Mouse (Mus musculus) kidney, embryonic 14.5 days (tissue): Measurements from ENCODE around the gene Nxpe5. TPM values are rescaled to one million over a fixed set of nuclear protein-coding genes. Genes with fewer than 3 reads are reported as not detected.

Experiments used
- ATAC-seq: fragments of 200-750 bp; cut with Nextera tagmentation; 2 replicates; pipeline ENCODE4 v1.8.0; 2017; ENCODE audit warnings: moderate number of reproducible peaks, mild to moderate bottlenecking, moderate TSS enrichment, moderate library complexity; ENCODE audit not compliant: low FRiP score, low TSS enrichment
- H3K27ac ChIP-seq: fragments of 300-500 bp; sonication (generic); 2 replicates; pipeline ENCODE4 v1.5.1; 2014; ENCODE audit warnings: low read depth, mild to moderate bottlenecking, low read length, moderate library complexity, mixed read lengths
- H3K27me3 ChIP-seq: fragments of 300-500 bp; sonication (generic); 2 replicates; pipeline ENCODE4 v1.6.1; 2014; ENCODE audit warnings: mild to moderate bottlenecking, low read length; ENCODE audit not compliant: control insufficient read depth, insufficient read depth
- H3K36me3 ChIP-seq: fragments of 300-500 bp; sonication (generic); 2 replicates; pipeline ENCODE4 v1.6.1; 2014; ENCODE audit warnings: low read length, mixed read lengths; ENCODE audit not compliant: control insufficient read depth, insufficient read depth
- H3K4me1 ChIP-seq: fragments of 300-500 bp; sonication (generic); 2 replicates; pipeline ENCODE4 v1.6.1; 2014; ENCODE audit warnings: low read length, mixed read lengths; ENCODE audit not compliant: control insufficient read depth, insufficient read depth
- H3K4me2 ChIP-seq: fragments of 300-500 bp; sonication (generic); replicated peaks from 2 replicates; pipeline ENCODE4 v1.6.1; 2014; ENCODE audit warnings: low read depth, mild to moderate bottlenecking, low read length
- H3K4me3 ChIP-seq: fragments of 300-500 bp; sonication (generic); 2 replicates; pipeline ENCODE4 v1.5.1; 2014; ENCODE audit warnings: mild to moderate bottlenecking, low read length
- H3K9ac ChIP-seq: fragments of 300-500 bp; sonication (generic); 2 replicates; pipeline ENCODE4 v1.6.1; 2014; ENCODE audit warnings: low read depth, mild to moderate bottlenecking, low read length, moderate library complexity
- H3K9me3 ChIP-seq: fragments of 300-500 bp; sonication (generic); 2 replicates; pipeline ENCODE4 v1.6.1; 2016; ENCODE audit warnings: low read length; ENCODE audit not compliant: control insufficient read depth
- WGBS: fragments of 180-500 bp; shearing (Covaris S2); extraction: QIAGEN DNeasy Blood & Tissue Kit; methylation state at CpG from one replicate; pipeline ENCODE4 v1.1.7; 2014; 5-methylcytosine and 5-hydroxymethylcytosine counted together
- polyA plus RNA-seq: library from polyadenylated mRNA; unstranded; fragments of >200 nt; fragmentation: Nextera tagmentation; extraction: Ambion mirVana; gene quantifications from 2 replicates; pipeline ENCODE4 v1.2.1, GENCODE M21; 2014

Gene Nxpe5
- polyA plus RNA-seq: 0.07 TPM in 1 of 2 replicates, not detected in the other

DNA sequence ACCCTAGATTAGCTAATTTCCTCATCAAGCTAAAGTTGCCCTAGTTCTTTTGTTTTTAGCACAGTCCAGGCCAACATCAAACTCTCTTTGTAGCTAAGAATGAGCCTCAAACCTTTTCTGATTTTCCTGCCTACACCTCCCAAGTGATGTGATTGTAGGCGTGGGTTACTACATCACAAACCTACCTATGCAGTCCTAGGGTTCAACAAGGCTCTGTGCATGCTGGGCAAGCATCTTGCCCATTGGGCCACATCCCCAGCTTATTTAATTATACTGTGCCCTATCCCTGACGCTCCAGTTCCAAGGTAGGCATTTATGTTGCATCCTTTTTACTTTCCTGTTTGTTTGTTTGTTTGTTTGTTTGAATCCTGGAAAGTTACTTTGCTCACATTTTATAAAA lies at the start of gene Nxpe5:
TSS of gene Nxpe5 (plus strand) at position 199 of the 400 bp plus-strand sequence.
- no peak within 1 kb of the TSS for H3K4me2 ChIP-seq
- no peak within 1 kb of the TSS for H3K27ac ChIP-seq
- no peak within 1 kb of the TSS for H3K9ac ChIP-seq
- no peak within 1 kb of the TSS for H3K4me3 ChIP-seq
- no peaks in the 10 kb centered on the region for H3K36me3 ChIP-seq
- no peak for ATAC-seq
- no peaks in the 10 kb centered on the region for H3K9me3 ChIP-seq
- H3K4me1 ChIP-seq: no peaks in the 10 kb centered on the region
- H3K27me3 ChIP-seq: no peaks in the 10 kb centered on the region
- WGBS: 51% methylated on average over 2 of the region's 2 CpGs

DNA sequence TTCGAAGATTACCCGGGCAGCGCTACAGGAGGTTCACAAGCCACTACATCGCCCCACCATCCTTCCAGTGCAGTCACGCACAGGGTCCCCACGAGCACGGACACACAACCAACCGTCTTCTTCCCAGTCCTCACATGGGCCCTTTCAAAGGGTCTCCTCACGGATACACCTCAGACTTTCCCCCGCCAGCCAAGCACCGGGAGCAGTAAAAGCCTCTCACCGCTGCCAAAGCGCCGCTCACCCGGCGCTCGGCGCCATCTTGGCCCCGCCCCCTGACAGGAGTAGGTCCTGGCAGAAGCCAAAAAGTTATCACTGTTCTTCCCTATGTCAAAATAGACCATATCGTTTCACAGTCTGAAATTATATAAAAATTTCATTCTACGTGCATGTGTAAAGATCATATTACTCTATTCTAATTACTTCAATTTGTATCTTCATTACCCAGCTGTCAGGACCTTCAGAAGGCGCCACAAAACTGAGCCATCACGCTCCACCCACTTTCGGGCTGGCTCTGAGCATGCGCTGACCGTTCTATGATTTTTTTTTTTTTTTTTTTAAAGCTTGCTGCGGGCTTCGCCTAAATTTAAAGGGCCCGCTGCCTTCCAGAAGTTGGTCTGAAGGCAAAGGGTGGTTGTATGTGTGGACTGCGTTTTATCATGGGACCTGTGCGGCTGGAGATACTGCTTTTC lies 38.6 kb upstream of the Nxpe5 start, which contains the start of the genes Taf6 and Cnpy4:
TSS of gene Taf6 (minus strand) at position 502 of the 689 bp plus-strand sequence.
TSS of gene Cnpy4 (plus strand) at position 536 of the 689 bp plus-strand sequence.
- WGBS: under 1% methylated on average over 31 of the region's 31 CpGs
- H3K36me3 ChIP-seq: peaks cover 32% of the 10 kb centered on the region

DNA sequence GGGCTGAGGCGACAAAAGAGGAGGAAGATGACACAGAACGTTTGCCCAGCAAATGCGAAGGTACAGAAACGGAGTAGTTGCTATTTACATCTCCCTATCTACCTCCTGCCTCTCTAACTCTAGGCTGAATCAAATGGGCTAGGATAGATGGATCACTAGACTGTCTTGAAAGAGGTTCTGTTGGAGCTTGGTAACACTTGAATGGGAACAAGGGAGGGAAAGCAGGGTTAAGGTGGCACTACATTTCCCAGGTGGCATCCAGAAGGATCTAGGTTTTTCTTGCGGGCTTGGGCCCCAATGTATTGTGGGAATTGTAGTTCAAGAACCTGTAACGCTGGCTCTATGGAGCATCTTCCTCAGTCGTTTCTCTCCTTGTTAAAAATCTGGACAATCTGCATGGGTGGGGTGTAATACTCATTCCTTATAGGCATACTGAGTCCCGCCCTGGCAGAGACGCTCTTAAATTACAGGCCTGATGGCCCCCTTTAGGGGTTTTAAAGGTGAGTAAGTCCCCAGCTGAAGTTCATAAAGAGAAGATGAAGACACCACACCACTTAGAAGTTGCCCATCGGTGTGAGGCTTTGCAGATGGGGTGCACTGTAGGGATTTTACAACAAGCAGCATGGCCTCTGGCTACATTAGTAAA lies 37.9 kb upstream of the Nxpe5 start:
- no peaks in the 10 kb centered on the region for H3K27me3 ChIP-seq
- H3K4me1 ChIP-seq: peaks cover 5% of the 10 kb centered on the region
- WGBS: 0% methylated on average over 10 of the region's 10 CpGs
- peak overlapping the region; percentile 80 for H3K9ac ChIP-seq
- peak overlapping the region; percentile 59 for H3K4me3 ChIP-seq
- H3K36me3 ChIP-seq: peaks cover 27% of the 10 kb centered on the region
- peak overlapping the region; percentile 4; the same call in 1 of the 2 replicates for H3K27ac ChIP-seq
- H3K9me3 ChIP-seq: no peaks in the 10 kb centered on the region
- ATAC-seq: peak; percentile 74
- peak overlapping the region; percentile 80 for H3K4me2 ChIP-seq

More for the DNA sequence above, 38.6 kb upstream of the Nxpe5 start, which contains the start of the genes Taf6 and Cnpy4:
- peak within 1 kb of the TSS; percentile 80 for H3K4me2 ChIP-seq
- H3K4me3 ChIP-seq: peak within 1 kb of the TSS; percentile 59
- peaks cover 5% of the 10 kb centered on the region for H3K4me1 ChIP-seq
- H3K27me3 ChIP-seq: no peaks in the 10 kb centered on the region
- no peaks in the 10 kb centered on the region for H3K9me3 ChIP-seq
- H3K9ac ChIP-seq: peak within 1 kb of the TSS; percentile 80
- H3K27ac ChIP-seq: peak within 1 kb of the TSS; percentile 53; the same call in 1 of the 2 replicates
- ATAC-seq: peak; percentile 84

DNA sequence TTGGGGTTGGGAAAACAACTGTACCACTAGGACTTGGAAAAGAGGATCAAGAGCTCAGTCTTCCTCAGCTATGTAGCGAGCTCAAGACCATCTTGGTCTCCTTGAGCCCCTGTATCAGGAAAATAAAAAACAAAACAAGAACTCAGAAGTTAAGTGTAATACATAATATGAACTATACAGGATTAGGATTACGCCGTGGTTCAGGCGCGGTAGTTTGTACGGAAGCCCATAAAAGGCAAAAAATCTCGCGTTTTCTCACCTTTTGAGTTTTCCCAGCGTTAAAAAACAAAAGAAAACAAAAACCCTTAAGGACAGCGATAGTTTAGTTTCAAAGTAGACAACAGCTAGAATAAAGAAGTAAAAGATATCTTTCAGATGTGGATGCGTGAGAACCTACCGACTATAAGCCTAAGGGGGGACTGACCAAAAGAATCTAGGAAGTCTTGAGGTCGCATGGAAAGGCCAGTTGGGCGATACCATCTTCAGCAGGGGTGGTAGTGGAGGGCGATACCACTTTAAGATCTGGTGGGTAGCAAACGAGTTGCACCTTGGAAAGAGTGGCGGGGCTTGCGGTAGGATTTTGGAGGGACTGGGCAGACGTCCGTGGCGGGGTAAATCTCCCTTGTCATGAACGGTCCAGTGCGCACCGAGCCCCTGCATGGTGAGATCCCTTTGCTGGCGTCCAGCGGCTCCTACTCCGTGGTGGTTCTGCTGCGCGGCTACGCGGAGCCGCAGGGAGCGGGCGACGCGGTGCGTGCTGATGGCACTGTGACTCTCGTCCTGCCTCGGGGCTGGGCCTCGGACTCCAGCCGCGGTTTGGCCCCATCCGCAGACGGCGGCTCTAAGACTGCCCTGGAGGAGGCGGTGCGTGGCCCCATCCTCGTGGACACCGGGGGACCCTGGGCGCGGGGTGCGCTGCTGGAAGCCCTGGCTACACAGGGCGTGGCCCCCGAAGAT lies 31.6 kb upstream of the Nxpe5 start, which contains the start of gene Mblac1:
TSS of gene Mblac1 (plus strand) at position 544 of the 957 bp plus-strand sequence.
- Histone ChIP-seq H3K9me3 (no peaks in the 10 kb centered on the region), H3K27me3 (no peaks in the 10 kb centered on the region), H3K4me2 (peak within 1 kb of the TSS; percentile 97), H3K36me3 (peaks cover 19% of the 10 kb centered on the region; the same call in 1 of the 2 replicates), H3K27ac (peak within 1 kb of the TSS; percentile 90), H3K4me1 (0 out of 2 replicates have a peak, but pooled peaks cover 4% of the 10 kb centered on the region), H3K4me3 (peak within 1 kb of the TSS; percentile 75), H3K9ac (peak within 1 kb of the TSS; percentile 80)
- 8% methylated on average over 54 of the region's 54 CpGs for WGBS
- peak; percentile 80 for ATAC-seq

DNA sequence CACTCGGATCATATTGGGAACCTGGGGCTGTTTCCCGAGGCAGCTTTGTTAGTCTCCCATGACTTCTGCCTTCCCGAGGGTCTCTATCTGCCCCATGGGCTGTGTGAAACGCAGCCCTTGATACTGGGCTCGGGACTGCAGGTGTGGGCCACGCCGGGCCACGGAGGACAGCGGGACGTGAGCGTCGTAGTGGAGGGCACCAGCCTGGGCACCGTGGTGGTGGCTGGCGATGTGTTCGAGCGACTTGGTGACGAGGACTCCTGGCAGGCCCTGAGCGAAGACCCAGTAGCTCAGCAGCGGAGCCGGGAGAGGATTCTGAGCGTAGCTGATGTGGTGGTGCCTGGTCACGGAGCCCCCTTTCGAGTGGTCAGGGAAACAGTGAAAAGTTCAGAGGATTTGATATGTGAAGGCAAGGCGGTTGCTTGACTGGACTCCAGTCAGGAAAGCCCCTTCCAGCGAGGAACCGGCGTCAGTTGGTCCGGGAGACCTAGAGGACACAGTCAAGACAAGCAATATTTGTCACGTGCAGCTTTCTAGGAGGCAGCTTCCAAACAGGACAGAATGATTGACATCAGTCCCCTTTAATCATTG lies 30.8 kb upstream of the Nxpe5 start:
- no peaks in the 10 kb centered on the region for H3K9me3 ChIP-seq
- 0 out of 2 replicates have a peak, but pooled peaks cover 4% of the 10 kb centered on the region for H3K4me1 ChIP-seq
- no peaks in the 10 kb centered on the region for H3K27me3 ChIP-seq
- H3K36me3 ChIP-seq: peaks cover 19% of the 10 kb centered on the region; the same call in 1 of the 2 replicates
- H3K4me3 ChIP-seq: peak overlapping the region; percentile 75
- H3K27ac ChIP-seq: peak overlapping the region; percentile 90
- under 1% methylated on average over 29 of the region's 29 CpGs for WGBS
- peak overlapping the region; percentile 80 for H3K9ac ChIP-seq
- peak overlapping the region; percentile 97 for H3K4me2 ChIP-seq
- ATAC-seq: peak; percentile 73

DNA sequence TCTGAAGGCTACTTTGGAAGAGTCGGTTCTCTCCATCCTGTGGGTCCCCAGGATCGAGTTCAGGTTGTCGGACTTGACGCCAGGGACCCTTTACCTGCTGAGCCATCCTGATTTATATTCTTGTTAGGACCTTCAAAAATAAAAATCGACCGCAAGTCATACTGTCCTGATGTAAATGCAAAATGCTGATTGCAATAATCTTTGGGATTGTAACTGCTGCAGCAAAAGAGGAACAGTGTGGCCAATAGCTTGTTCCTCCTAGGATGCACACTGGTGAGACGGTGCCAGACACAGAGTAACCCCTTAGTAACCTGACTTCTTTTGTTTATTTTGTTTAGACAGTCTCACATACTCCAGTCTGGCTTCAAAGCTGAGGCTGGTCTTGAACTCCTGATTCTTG lies 30.2 kb upstream of the Nxpe5 start:
- Histone ChIP-seq H3K9me3 (no peaks in the 10 kb centered on the region), H3K27ac (peak overlapping the region; percentile 90; the same call in 1 of the 2 replicates), H3K4me2 (peak overlapping the region; percentile 97), H3K9ac (peak overlapping the region; percentile 80; the same call in 1 of the 2 replicates), H3K36me3 (peaks cover 17% of the 10 kb centered on the region; the same call in 1 of the 2 replicates), H3K4me1 (0 out of 2 replicates have a peak, but pooled peaks cover 4% of the 10 kb centered on the region), H3K4me3 (peak overlapping the region; percentile 75; the same call in 1 of the 2 replicates), H3K27me3 (no peaks in the 10 kb centered on the region)
- 67% methylated on average over 7 of the region's 7 CpGs for WGBS
- ATAC-seq: no peak

DNA sequence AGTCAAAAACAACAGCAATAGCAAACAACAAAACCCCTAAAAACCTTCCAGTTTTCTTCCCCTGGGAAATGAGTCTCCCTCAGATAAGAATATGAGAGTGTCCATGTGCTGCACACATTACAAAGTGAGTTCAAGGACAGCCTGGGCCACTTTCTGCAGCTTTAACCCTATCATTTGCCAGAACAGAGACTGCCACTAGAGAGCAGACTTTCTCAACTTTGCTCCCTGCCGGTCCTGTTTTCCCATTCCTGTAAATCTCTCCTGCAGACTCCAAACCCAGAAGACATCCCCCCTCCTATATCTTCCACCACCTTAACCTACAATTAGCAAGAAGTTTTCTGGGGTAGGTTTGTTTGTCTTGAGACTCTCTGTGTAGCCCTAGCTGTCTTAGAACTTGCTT lies 26.1 kb upstream of the Nxpe5 start:
- no peak overlapping the region for H3K9ac ChIP-seq
- ATAC-seq: no peak
- WGBS: 13% methylated on average over 1 of the region's 1 CpGs
- no peaks in the 10 kb centered on the region for H3K36me3 ChIP-seq
- peaks cover under 1% of the 10 kb centered on the region; the same call in 1 of the 2 replicates for H3K9me3 ChIP-seq
- 0 out of 2 replicates have a peak, but pooled peaks cover 4% of the 10 kb centered on the region for H3K4me1 ChIP-seq
- no peaks in the 10 kb centered on the region for H3K27me3 ChIP-seq
- no peak overlapping the region for H3K4me3 ChIP-seq
- H3K4me2 ChIP-seq: no peak overlapping the region
- H3K27ac ChIP-seq: no peak overlapping the region

DNA sequence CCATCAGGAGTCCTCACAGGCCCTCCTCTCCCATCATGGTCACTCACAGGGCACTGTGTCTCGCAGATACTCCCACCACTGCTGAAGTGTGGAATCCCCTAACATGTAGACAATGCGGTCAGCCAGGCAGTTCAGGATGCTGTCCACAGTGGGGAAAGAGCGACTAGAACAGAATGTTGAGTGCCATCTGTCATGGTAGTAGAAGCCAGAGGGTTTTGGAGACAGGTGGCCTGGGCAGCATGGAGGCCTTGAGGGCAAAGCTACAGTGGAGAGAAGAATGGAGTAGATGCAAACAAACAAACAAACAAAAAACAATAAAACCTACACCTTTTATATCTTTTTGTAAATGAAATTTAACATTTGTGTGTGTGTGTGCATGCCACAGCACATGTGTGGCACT lies 23.6 kb upstream of the Nxpe5 start:
- H3K4me2 ChIP-seq: no peak overlapping the region
- no peaks in the 10 kb centered on the region for H3K27me3 ChIP-seq
- H3K27ac ChIP-seq: no peak overlapping the region
- H3K4me1 ChIP-seq: no peaks in the 10 kb centered on the region
- no peaks in the 10 kb centered on the region for H3K36me3 ChIP-seq
- no peak overlapping the region for H3K9ac ChIP-seq
- H3K9me3 ChIP-seq: peaks cover 6% of the 10 kb centered on the region; the same call in 1 of the 2 replicates
- H3K4me3 ChIP-seq: no peak overlapping the region
- 83% methylated on average over 3 of the region's 3 CpGs for WGBS
- no peak for ATAC-seq
